Mouse (Mus musculus): ENCODE measurements around the gene Ciz1. TPM values are rescaled to one million over a fixed set of nuclear protein-coding genes. Genes with fewer than 3 reads are reported as not detected.

The Ciz1 gene
- polyA plus RNA-seq, 1 experiment from 2014 or later, result 54.9 TPM

DNA sequence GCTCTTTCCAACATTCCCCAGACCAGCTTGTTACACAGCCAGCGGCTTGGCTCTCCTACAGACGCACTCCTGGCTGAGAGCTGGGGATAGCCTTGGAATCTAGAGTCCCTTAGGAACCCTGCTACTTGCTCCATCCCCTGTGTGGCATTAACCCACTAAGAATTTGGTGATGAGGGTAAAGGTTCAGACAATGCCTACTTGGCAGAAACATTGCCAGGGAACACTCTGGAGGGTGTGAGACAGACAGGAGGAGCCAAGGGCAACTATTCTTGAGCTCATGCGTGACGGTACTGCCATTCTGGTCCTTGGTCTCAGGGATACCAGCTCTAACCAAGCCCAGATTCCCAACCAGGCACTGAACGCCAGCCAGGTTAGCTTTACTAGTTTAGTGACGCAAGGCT lies 69.7 kb downstream of the Ciz1 start:
- H3K9ac ChIP-seq (replicated peaks; ENCODE audit: low read length), result 0 out of 2 replicates have a peak overlapping the region, but pooled peaks have one; percentile 14
- WGBS, result 91% methylated on average over 6 of the region's 6 CpGs
- no peaks in the 10 kb centered on the region for H3K9me3 ChIP-seq (ENCODE audit: low read length)
- H3K4me2 ChIP-seq (replicated peaks; ENCODE audit: low read depth, low read length), result no peak overlapping the region
- peaks cover 28% of the 10 kb centered on the region for H3K36me3 ChIP-seq (ENCODE audit: insufficient read depth, low read length)
- H3K27me3 ChIP-seq (ENCODE audit: insufficient read depth, low read length), result no peaks in the 10 kb centered on the region
- H3K4me1 ChIP-seq (ENCODE audit: insufficient read depth, low read length), result peaks cover 42% of the 10 kb centered on the region
- H3K4me3 ChIP-seq (ENCODE audit: low read length), result no peak overlapping the region
- no peak overlapping the region for H3K27ac ChIP-seq (ENCODE audit: low read length)
- no peak for ATAC-seq (ENCODE audit: low FRiP score, low TSS enrichment)

DNA sequence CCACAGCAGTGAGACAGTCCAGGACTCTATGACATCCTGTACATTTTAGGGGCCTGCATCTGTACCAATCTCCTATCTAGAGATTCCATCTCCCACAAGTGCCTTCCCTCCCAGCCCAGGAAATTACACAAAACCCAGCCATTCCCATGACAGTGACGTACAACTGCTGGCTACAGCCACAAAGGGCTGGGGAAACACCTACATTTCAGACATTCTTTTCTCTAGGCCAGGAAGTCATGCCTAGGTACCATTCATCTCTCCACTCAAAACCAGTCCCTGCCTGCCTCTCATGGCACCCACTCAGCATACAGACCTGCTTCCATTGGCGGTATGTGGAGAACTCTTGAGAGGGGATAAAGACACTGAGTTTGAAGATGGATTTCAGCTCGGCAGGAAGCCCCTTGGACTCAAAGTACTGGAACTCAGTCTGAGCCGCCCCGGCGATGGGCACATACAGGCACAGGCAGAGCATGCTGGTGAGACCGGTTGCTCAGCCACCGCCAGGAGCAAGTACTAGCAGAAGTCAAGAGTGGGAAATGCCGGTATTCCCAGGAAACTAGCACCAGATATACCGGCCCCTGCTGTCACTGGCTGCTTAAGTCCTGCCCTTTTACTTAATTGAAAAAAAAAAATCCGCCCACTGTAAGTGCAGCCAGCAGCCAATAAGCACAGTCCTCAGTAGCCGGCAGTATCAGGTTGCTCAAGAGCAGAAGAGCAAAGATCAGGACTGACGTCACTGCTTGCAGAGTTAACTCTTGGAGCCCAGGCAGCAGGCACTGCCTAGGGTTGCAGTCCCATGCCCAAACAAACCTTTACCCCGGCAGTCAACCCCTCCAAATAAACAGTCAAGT lies 71.6 kb downstream of the Ciz1 start:
- Histone ChIP-seq H3K36me3 (ENCODE audit: insufficient read depth, low read length) (peaks cover 14% of the 10 kb centered on the region), H3K4me1 (ENCODE audit: insufficient read depth, low read length) (peaks cover 49% of the 10 kb centered on the region), H3K9me3 (ENCODE audit: low read length) (no peaks in the 10 kb centered on the region), H3K9ac (replicated peaks; ENCODE audit: low read length) (peak overlapping the region; percentile 61), H3K4me2 (replicated peaks; ENCODE audit: low read depth, low read length) (peak overlapping the region; percentile 68), H3K4me3 (ENCODE audit: low read length) (peak overlapping the region; percentile 49), H3K27ac (ENCODE audit: low read length) (peak overlapping the region; percentile 94), H3K27me3 (ENCODE audit: insufficient read depth, low read length) (no peaks in the 10 kb centered on the region)
- peak; percentile 93 for ATAC-seq (ENCODE audit: low FRiP score, low TSS enrichment)
- under 1% methylated on average over 14 of the region's 14 CpGs for WGBS

GRCm38 (mm10) chr2:32424796-32425195 lies 72.7 kb downstream of the Ciz1 start:
- no peak overlapping the region for H3K4me2 ChIP-seq (replicated peaks; ENCODE audit: low read depth, low read length)

DNA sequence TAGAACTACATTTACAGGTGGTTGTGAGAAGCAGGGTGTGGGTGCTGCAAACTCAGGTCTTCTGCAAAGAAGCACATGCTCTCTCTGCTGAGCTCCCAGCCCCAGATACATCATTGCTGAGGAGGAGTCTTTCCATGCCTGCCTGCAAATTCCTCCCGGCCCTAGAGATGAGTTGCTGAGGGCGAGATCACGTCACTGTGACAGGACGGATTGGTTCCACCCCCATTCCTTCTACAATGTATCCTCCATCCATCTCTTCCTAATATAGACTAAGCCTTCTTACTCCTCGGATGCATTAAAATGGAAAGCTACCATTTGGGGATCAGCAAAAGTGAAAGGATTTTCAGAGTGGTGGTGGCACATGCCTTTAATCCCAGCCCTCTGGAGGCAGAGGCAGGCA lies 73.4 kb downstream of the Ciz1 start:
- WGBS, result 59% methylated on average over 5 of the region's 5 CpGs
- H3K4me2 ChIP-seq (replicated peaks; ENCODE audit: low read depth, low read length), result no peak overlapping the region
- peak overlapping the region; percentile 90; the same call in 1 of the 2 replicates for H3K27ac ChIP-seq (ENCODE audit: low read length)
- H3K4me3 ChIP-seq (ENCODE audit: low read length), result no peak overlapping the region
- H3K9ac ChIP-seq (replicated peaks; ENCODE audit: low read length), result no peak overlapping the region
- peaks cover 2% of the 10 kb centered on the region; the same call in 1 of the 2 replicates for H3K36me3 ChIP-seq (ENCODE audit: insufficient read depth, low read length)
- no peak for ATAC-seq (ENCODE audit: low FRiP score, low TSS enrichment)
- peaks cover 58% of the 10 kb centered on the region for H3K4me1 ChIP-seq (ENCODE audit: insufficient read depth, low read length)
- no peaks in the 10 kb centered on the region for H3K27me3 ChIP-seq (ENCODE audit: insufficient read depth, low read length)
- H3K9me3 ChIP-seq (ENCODE audit: low read length), result no peaks in the 10 kb centered on the region

More at GRCm38 (mm10) chr2:32424796-32425195, 72.7 kb downstream of the Ciz1 start:
- 42% methylated on average over 3 of the region's 3 CpGs for WGBS
- Histone ChIP-seq H3K9ac (replicated peaks; ENCODE audit: low read length) (0 out of 2 replicates have a peak overlapping the region, but pooled peaks have one; percentile 7), H3K9me3 (ENCODE audit: low read length) (no peaks in the 10 kb centered on the region), H3K36me3 (ENCODE audit: insufficient read depth, low read length) (peaks cover 7% of the 10 kb centered on the region; the same call in 1 of the 2 replicates), H3K27me3 (ENCODE audit: insufficient read depth, low read length) (no peaks in the 10 kb centered on the region), H3K27ac (ENCODE audit: low read length) (peak overlapping the region; percentile 90), H3K4me3 (ENCODE audit: low read length) (no peak overlapping the region), H3K4me1 (ENCODE audit: insufficient read depth, low read length) (peaks cover 50% of the 10 kb centered on the region)
- no peak for ATAC-seq (ENCODE audit: low FRiP score, low TSS enrichment)

- no peak overlapping the region for H3K9ac ChIP-seq (replicated peaks; ENCODE audit: low read length)
- H3K4me2 ChIP-seq (replicated peaks; ENCODE audit: low read depth, low read length), result no peak overlapping the region
- no peaks in the 10 kb centered on the region; the same call in 1 of the 2 replicates for H3K36me3 ChIP-seq (ENCODE audit: insufficient read depth, low read length)
- ATAC-seq (ENCODE audit: low FRiP score, low TSS enrichment), result no peak
- 86% methylated on average over 1 of the region's 1 CpGs for WGBS
- no peak overlapping the region for H3K27ac ChIP-seq (ENCODE audit: low read length)
- no peak overlapping the region for H3K4me3 ChIP-seq (ENCODE audit: low read length)
- H3K4me1 ChIP-seq (ENCODE audit: insufficient read depth, low read length), result peaks cover 62% of the 10 kb centered on the region
- no peaks in the 10 kb centered on the region for H3K9me3 ChIP-seq (ENCODE audit: low read length)
- no peaks in the 10 kb centered on the region for H3K27me3 ChIP-seq (ENCODE audit: insufficient read depth, low read length)
Measured at GRCm38 (mm10) chr2:32426141-32426540, 74.0 kb downstream of the Ciz1 start.

- Histone ChIP-seq H3K4me1 (ENCODE audit: insufficient read depth, low read length) (peaks cover 64% of the 10 kb centered on the region), H3K27me3 (ENCODE audit: insufficient read depth, low read length) (no peaks in the 10 kb centered on the region), H3K4me2 (replicated peaks; ENCODE audit: low read depth, low read length) (peak overlapping the region; percentile 40), H3K9me3 (ENCODE audit: low read length) (no peaks in the 10 kb centered on the region), H3K36me3 (ENCODE audit: insufficient read depth, low read length) (no peaks in the 10 kb centered on the region), H3K27ac (ENCODE audit: low read length) (peak overlapping the region; percentile 72), H3K4me3 (ENCODE audit: low read length) (0 out of 2 replicates have a peak overlapping the region, but pooled peaks have one; percentile 0), H3K9ac (replicated peaks; ENCODE audit: low read length) (no peak overlapping the region)
- WGBS, result 77% methylated on average over 5 of the region's 5 CpGs
- no peak for ATAC-seq (ENCODE audit: low FRiP score, low TSS enrichment)
Measured at GRCm38 (mm10) chr2:32427720-32428119, 75.6 kb downstream of the Ciz1 start.

- Histone ChIP-seq H3K4me2 (replicated peaks; ENCODE audit: low read depth, low read length) (peak overlapping the region; percentile 40), H3K4me3 (ENCODE audit: low read length) (0 out of 2 replicates have a peak overlapping the region, but pooled peaks have one; percentile 10), H3K9me3 (ENCODE audit: low read length) (no peaks in the 10 kb centered on the region), H3K36me3 (ENCODE audit: insufficient read depth, low read length) (no peaks in the 10 kb centered on the region), H3K27me3 (ENCODE audit: insufficient read depth, low read length) (no peaks in the 10 kb centered on the region), H3K9ac (replicated peaks; ENCODE audit: low read length) (0 out of 2 replicates have a peak overlapping the region, but pooled peaks have one; percentile 15), H3K4me1 (ENCODE audit: insufficient read depth, low read length) (peaks cover 59% of the 10 kb centered on the region), H3K27ac (ENCODE audit: low read length) (peak overlapping the region; percentile 72)
- WGBS, result 17% methylated on average over 8 of the region's 8 CpGs
- ATAC-seq (ENCODE audit: low FRiP score, low TSS enrichment), result peak; percentile 77
Measured at GRCm38 (mm10) chr2:32428262-32428722, 76.2 kb downstream of the Ciz1 start.

DNA sequence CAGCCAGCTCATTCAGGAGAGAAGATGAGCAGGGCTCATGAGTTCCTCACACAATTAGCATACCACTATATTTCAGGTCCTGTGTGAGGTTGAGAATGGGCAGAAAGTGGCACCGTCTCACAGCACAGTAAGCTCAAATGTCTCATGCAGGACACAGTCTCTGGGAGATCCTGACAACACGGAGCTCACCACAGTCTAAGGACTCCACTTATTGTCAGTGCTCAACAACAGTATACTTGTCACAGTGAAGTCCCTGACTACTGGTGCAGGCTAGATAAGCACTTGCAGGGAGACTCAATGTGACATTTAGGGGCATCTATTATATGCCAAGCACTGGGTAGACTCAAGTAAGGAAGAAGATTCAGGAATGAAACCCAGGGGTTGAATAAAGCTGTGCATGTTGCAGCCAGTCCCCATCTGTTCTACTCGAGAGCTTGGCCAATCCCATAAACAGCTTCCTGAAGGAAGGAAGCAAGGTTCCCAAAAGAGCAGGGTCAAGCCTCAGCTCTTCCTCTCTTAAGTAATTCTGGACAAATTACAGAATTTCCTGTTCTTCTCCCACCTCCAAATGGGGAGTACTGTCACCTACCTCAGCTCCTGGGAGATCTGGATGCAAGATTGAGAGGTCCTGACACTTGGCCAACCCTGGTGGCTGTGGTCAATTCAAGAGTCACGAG lies 77.2 kb downstream of the Ciz1 start:
- H3K4me2 ChIP-seq (replicated peaks; ENCODE audit: low read depth, low read length), result peak overlapping the region; percentile 40; the same call in 1 of the 2 replicates
- H3K36me3 ChIP-seq (ENCODE audit: insufficient read depth, low read length), result no peaks in the 10 kb centered on the region
- H3K27ac ChIP-seq (ENCODE audit: low read length), result peak overlapping the region; percentile 72; the same call in 1 of the 2 replicates
- no peak for ATAC-seq (ENCODE audit: low FRiP score, low TSS enrichment)
- H3K4me1 ChIP-seq (ENCODE audit: insufficient read depth, low read length), result peaks cover 51% of the 10 kb centered on the region
- no peaks in the 10 kb centered on the region for H3K9me3 ChIP-seq (ENCODE audit: low read length)
- H3K9ac ChIP-seq (replicated peaks; ENCODE audit: low read length), result no peak overlapping the region
- 60% methylated on average over 4 of the region's 4 CpGs for WGBS
- H3K4me3 ChIP-seq (ENCODE audit: low read length), result no peak overlapping the region
- no peaks in the 10 kb centered on the region for H3K27me3 ChIP-seq (ENCODE audit: insufficient read depth, low read length)
